Mouse (Mus musculus): ENCODE measurements around the gene Gm42688. TPM values are rescaled to one million over a fixed set of nuclear protein-coding genes. Genes with fewer than 3 reads are reported as not detected.

Gene Gm42688
- polyA plus RNA-seq, 1 experiment, result 0.27 TPM

- no peaks in the 10 kb centered on the region for H3K36me3 ChIP-seq (ENCODE audit: control insufficient read depth)
- TF ChIP-seq TAL1 (IDR thresholded peaks at IDR 0.05; ENCODE audit: low read length) (no peak), GATA1 (IDR thresholded peaks at IDR 0.05; ENCODE audit: low read length) (no peak)
- H3K9me3 ChIP-seq (ENCODE audit: control insufficient read depth, low read length), result peaks cover 6% of the 10 kb centered on the region
- peaks cover 5% of the 10 kb centered on the region for H3K4me1 ChIP-seq (ENCODE audit: control insufficient read depth)
- no peak overlapping the region for H3K4me3 ChIP-seq (replicated peaks)
- peaks cover 66% of the 10 kb centered on the region for H3K27me3 ChIP-seq (ENCODE audit: control insufficient read depth)
Observed at GRCm38 (mm10) chr6:83095968-83096367, 5.4 kb upstream of the Gm42688 start.

GRCm38 (mm10) chr6:83098411-83098810 lies 3.0 kb upstream of the Gm42688 start:
- H3K36me3 ChIP-seq (ENCODE audit: control insufficient read depth), result peaks cover 8% of the 10 kb centered on the region
- H3K27me3 ChIP-seq (ENCODE audit: control insufficient read depth), result peaks cover 48% of the 10 kb centered on the region
- H3K4me1 ChIP-seq (ENCODE audit: control insufficient read depth), result peaks cover 29% of the 10 kb centered on the region
- no peak for TF ChIP-seq TAL1 (IDR thresholded peaks at IDR 0.05; ENCODE audit: low read length)
- TF ChIP-seq GATA1 (IDR thresholded peaks at IDR 0.05; ENCODE audit: low read length), result no peak
- no peak overlapping the region for H3K4me3 ChIP-seq (replicated peaks)
- peaks cover 6% of the 10 kb centered on the region for H3K9me3 ChIP-seq (ENCODE audit: control insufficient read depth, low read length)

- Histone ChIP-seq H3K9me3 (ENCODE audit: control insufficient read depth, low read length) (no peaks in the 10 kb centered on the region), H3K27me3 (ENCODE audit: control insufficient read depth) (peaks cover 24% of the 10 kb centered on the region)
- no peak for TF ChIP-seq TAL1 (IDR thresholded peaks at IDR 0.05; ENCODE audit: low read length)
Observed at GRCm38 (mm10) chr6:83101688-83102556, 505 bp downstream of the Gm42688 start.

GRCm38 (mm10) chr6:83103130-83103650 lies 1.8 kb downstream of the Gm42688 start:
- peaks cover 42% of the 10 kb centered on the region for H3K4me1 ChIP-seq (ENCODE audit: control insufficient read depth)
- H3K9me3 ChIP-seq (ENCODE audit: control insufficient read depth, low read length), result no peaks in the 10 kb centered on the region
- peak overlapping the region; percentile 79 for H3K4me3 ChIP-seq (replicated peaks)
- TF ChIP-seq TAL1 (IDR thresholded peaks at IDR 0.05; ENCODE audit: low read length) (no peak), GATA1 (IDR thresholded peaks at IDR 0.05; ENCODE audit: low read length) (no peak)
- peaks cover 47% of the 10 kb centered on the region for H3K36me3 ChIP-seq (ENCODE audit: control insufficient read depth)
- peaks cover 16% of the 10 kb centered on the region for H3K27me3 ChIP-seq (ENCODE audit: control insufficient read depth)

More at GRCm38 (mm10) chr6:83101688-83102556, 505 bp downstream of the Gm42688 start:
- Histone ChIP-seq H3K36me3 (ENCODE audit: control insufficient read depth) (peaks cover 36% of the 10 kb centered on the region), H3K4me1 (ENCODE audit: control insufficient read depth) (peaks cover 31% of the 10 kb centered on the region), H3K4me3 (replicated peaks) (peak overlapping the region; percentile 79)

- no peak overlapping the region for H3K4me3 ChIP-seq (replicated peaks)
- peaks cover 48% of the 10 kb centered on the region for H3K36me3 ChIP-seq (ENCODE audit: control insufficient read depth)
- H3K9me3 ChIP-seq (ENCODE audit: control insufficient read depth, low read length), result no peaks in the 10 kb centered on the region
- TF ChIP-seq TAL1 (IDR thresholded peaks at IDR 0.05; ENCODE audit: low read length) (no peak), GATA1 (IDR thresholded peaks at IDR 0.05; ENCODE audit: low read length) (no peak)
- peaks cover 48% of the 10 kb centered on the region for H3K4me1 ChIP-seq (ENCODE audit: control insufficient read depth)
- H3K27me3 ChIP-seq (ENCODE audit: control insufficient read depth), result peaks cover 6% of the 10 kb centered on the region
Observed at GRCm38 (mm10) chr6:83104158-83104557, 2.7 kb downstream of the Gm42688 start.

- no peak for TF ChIP-seq GATA1 (IDR thresholded peaks at IDR 0.05; ENCODE audit: low read length)
- no peak for TF ChIP-seq TAL1 (IDR thresholded peaks at IDR 0.05; ENCODE audit: low read length)
- no peaks in the 10 kb centered on the region for H3K27me3 ChIP-seq (ENCODE audit: control insufficient read depth)
- peak overlapping the region; percentile 68 for H3K4me3 ChIP-seq (replicated peaks)
- peaks cover 72% of the 10 kb centered on the region for H3K36me3 ChIP-seq (ENCODE audit: control insufficient read depth)
- H3K4me1 ChIP-seq (ENCODE audit: control insufficient read depth), result peaks cover 56% of the 10 kb centered on the region
- no peaks in the 10 kb centered on the region for H3K9me3 ChIP-seq (ENCODE audit: control insufficient read depth, low read length)
Observed at GRCm38 (mm10) chr6:83107566-83108400, 6.4 kb downstream of the Gm42688 start.

GRCm38 (mm10) chr6:83108762-83109668 lies 7.6 kb downstream of the Gm42688 start, which contains the start of gene Mrpl53:
Mrpl53 (plus strand) TSS chr6:83109040.
- Histone ChIP-seq H3K9me3 (ENCODE audit: control insufficient read depth, low read length) (no peaks in the 10 kb centered on the region), H3K4me3 (replicated peaks) (peak within 1 kb of the TSS; percentile 68), H3K4me1 (ENCODE audit: control insufficient read depth) (peaks cover 53% of the 10 kb centered on the region), H3K36me3 (ENCODE audit: control insufficient read depth) (peaks cover 70% of the 10 kb centered on the region), H3K27me3 (ENCODE audit: control insufficient read depth) (no peaks in the 10 kb centered on the region)
- TF ChIP-seq TAL1 (IDR thresholded peaks at IDR 0.05; ENCODE audit: low read length) (no peak), GATA1 (IDR thresholded peaks at IDR 0.05; ENCODE audit: low read length) (no peak)

- Histone ChIP-seq H3K4me1 (ENCODE audit: control insufficient read depth) (peaks cover 77% of the 10 kb centered on the region), H3K36me3 (ENCODE audit: control insufficient read depth) (peaks cover 52% of the 10 kb centered on the region), H3K9me3 (ENCODE audit: control insufficient read depth, low read length) (no peaks in the 10 kb centered on the region), H3K4me3 (replicated peaks) (no peak overlapping the region), H3K27me3 (ENCODE audit: control insufficient read depth) (no peaks in the 10 kb centered on the region)
- TF ChIP-seq GATA1 (IDR thresholded peaks at IDR 0.05; ENCODE audit: low read length) (no peak), TAL1 (IDR thresholded peaks at IDR 0.05; ENCODE audit: low read length) (no peak)
Observed at GRCm38 (mm10) chr6:83111510-83112136, 10.2 kb downstream of the Gm42688 start.
